8 mouse cellular contexts compared by ENCODE assay signal in genomic region chr9:114752863-114753484, GRCm38 (mm10). TPM values are rescaled to one million over a fixed set of nuclear protein-coding genes. Genes with fewer than 3 reads are reported as not detected.
DNase-seq lines count a peak whose midpoint lies in the region; ATAC-seq and TF ChIP-seq lines count a peak whose summit lies in the region.

No protein-coding gene starts in this region.

- peak overlapping the region; percentile 71 for H3K27ac ChIP-seq in forebrain, embryonic 15.5 days (replicated peaks)
- peak overlapping the region; percentile 57; the same call in 1 of the 2 replicates for H3K27ac ChIP-seq in neural tube, embryonic 14.5 days (ENCODE audit: low read depth, low read length)
- H3K27ac ChIP-seq in testis, adult 2 months (ENCODE audit: control insufficient read depth, insufficient read depth, low read depth, low read length) = no peak overlapping the region

- no peaks in the 10 kb centered on the region for H3K27me3 ChIP-seq in G1E (ENCODE audit: insufficient read depth, low read length)
- H3K27me3 ChIP-seq in forebrain, embryonic 15.5 days = no peaks in the 10 kb centered on the region
- no peaks in the 10 kb centered on the region for H3K27me3 ChIP-seq in neural tube, embryonic 14.5 days (ENCODE audit: control insufficient read depth, insufficient read depth, low read length)
- H3K27me3 ChIP-seq in testis, adult 2 months (ENCODE audit: control insufficient read depth, insufficient read depth, low read length) = no peaks in the 10 kb centered on the region

- intact Hi-C loops in heart, postnatal 25 days (cut with DNase I) = loop anchor here (5.0 kb wide), 3 partner anchors 44 to 204 kb away; no protein-coding TSS in a partner anchor

- H3K4me1 ChIP-seq in G1E (ENCODE audit: insufficient read depth, low read depth, low read length) = peaks cover 29% of the 10 kb centered on the region
- peaks cover 11% of the 10 kb centered on the region for H3K4me1 ChIP-seq in forebrain, embryonic 15.5 days
- H3K4me1 ChIP-seq in neural tube, embryonic 14.5 days (ENCODE audit: control insufficient read depth, insufficient read depth, low read length) = peaks cover 3% of the 10 kb centered on the region; the same call in 1 of the 2 replicates
- peaks cover 2% of the 10 kb centered on the region for H3K4me1 ChIP-seq in testis, adult 2 months (ENCODE audit: control insufficient read depth, insufficient read depth, low read length)

- peaks cover 84% of the 10 kb centered on the region for H3K36me3 ChIP-seq in G1E (replicated peaks)
- peaks cover 4% of the 10 kb centered on the region; the same call in 1 of the 2 replicates for H3K36me3 ChIP-seq in forebrain, embryonic 15.5 days
- H3K36me3 ChIP-seq in neural tube, embryonic 14.5 days (ENCODE audit: control insufficient read depth, insufficient read depth, low read length) = no peaks in the 10 kb centered on the region; the same call in 1 of the 2 replicates
- no peaks in the 10 kb centered on the region for H3K36me3 ChIP-seq in testis, adult 2 months (ENCODE audit: control insufficient read depth, insufficient read depth, low read length)

- H3K4me3 ChIP-seq in G1E (ENCODE audit: low read depth, low read length) = peak overlapping the region; percentile 74
- peak overlapping the region; percentile 53 for H3K4me3 ChIP-seq in forebrain, embryonic 15.5 days
- peak overlapping the region; percentile 35 for H3K4me3 ChIP-seq in neural tube, embryonic 14.5 days (ENCODE audit: low read depth, low read length)
- peak overlapping the region; percentile 76 for H3K4me3 ChIP-seq in testis, adult 2 months (ENCODE audit: control insufficient read depth, low read depth, low read length)

- WGBS in forebrain, embryonic 15.5 days = 3% methylated on average over 36 of the region's 36 CpGs
- 4% methylated on average over 35 of the region's 36 CpGs for WGBS in neural tube, embryonic 14.5 days

- ATAC-seq in G1E (ENCODE audit: extremely low read depth, insufficient number of reproducible peaks, low FRiP score, poor library complexity, severe bottlenecking) = peak; percentile 90
- peak; percentile 88 for ATAC-seq in forebrain, embryonic 15.5 days (replicated peaks)
- peak; percentile 93 for ATAC-seq in neural tube, embryonic 14.5 days (ENCODE audit: low read depth)

- H3K9ac ChIP-seq in forebrain, embryonic 15.5 days (replicated peaks) = peak overlapping the region; percentile 52
- H3K9ac ChIP-seq in neural tube, embryonic 14.5 days (replicated peaks; ENCODE audit: low read depth, low read length) = peak overlapping the region; percentile 50

- peak; percentile 89 for DNase-seq in G1E (ENCODE audit: low spot score)
- DNase-seq in cerebellum, adult 11-12 months = peak; percentile 86
- peak; percentile 83 for DNase-seq in heart, postnatal 25 days (ENCODE audit: low spot score)
- peak; percentile 85 to 90 for DNase-seq in layer of hippocampus, adult 18-20 months (ENCODE audit: low spot score in 2 of 2)
- peak; percentile 93 to 95 for DNase-seq in lung, adult 18-20 months

- TF ChIP-seq POLR2A in testis, adult 2 months (IDR thresholded peaks at IDR 0.05; ENCODE audit: control insufficient read depth, low read depth, low read length) = 0 out of 2 replicates have a peak, but pooled peaks have one; percentile 23

- H3K9me3 ChIP-seq in G1E (replicated peaks) = no peaks in the 10 kb centered on the region
- H3K9me3 ChIP-seq in forebrain, embryonic 15.5 days = no peaks in the 10 kb centered on the region
- H3K9me3 ChIP-seq in neural tube, embryonic 14.5 days (ENCODE audit: control insufficient read depth, low read length) = no peaks in the 10 kb centered on the region

- H3K4me2 ChIP-seq in forebrain, embryonic 15.5 days (replicated peaks) = peak overlapping the region; percentile 83
- H3K4me2 ChIP-seq in neural tube, embryonic 14.5 days (ENCODE audit: low read depth, low read length) = peak overlapping the region; percentile 59

- TF ChIP-seq CTCF in G1E (IDR thresholded peaks at IDR 0.05; ENCODE audit: low read depth, low read length) = peak; percentile 94
- peak; percentile 99 for TF ChIP-seq CTCF in testis, adult 2 months (IDR thresholded peaks at IDR 0.05; ENCODE audit: control insufficient read depth, insufficient read depth, insufficient replicate concordance, low read depth, low read length)

RNA-seq across cellular contexts. Expression of gene Cmtm6, which starts 22.1 kb away (rescaled TPM):
- 20.9 and 23.9 TPM in 2 replicates for total RNA-seq in G1E (2014; fragmentation: Nextera tagmentation)
- total RNA-seq in G1E (2017) = 41.4 and 42.5 TPM in 2 replicates
- polyA plus RNA-seq in G1E (2012) = 7.5 and 8.7 TPM in 2 replicates
- 24.7 and 26.5 TPM in 2 replicates for polyA plus RNA-seq in forebrain, embryonic 15.5 days (2015; fragmentation: Nextera tagmentation; extraction: Ambion mirVana)
- 10 to 100 TPM; 23.4 to 27.2 TPM for total RNA-seq in heart, postnatal 25 days (2021)
- 10 to 100 TPM; 20.4 to 21.1 TPM for total RNA-seq in layer of hippocampus, adult 18-20 months (2021)
- polyA plus RNA-seq in neural tube, embryonic 14.5 days (2014; fragmentation: Nextera tagmentation; extraction: Ambion mirVana) = 15.0 and 22.9 TPM in 2 replicates
- 19.5 and 25.9 TPM in 2 replicates for polyA plus RNA-seq in testis, adult 2 months (2012; rRNA removed)

RNA-seq across cellular contexts. Expression of gene Cmtm7, which starts 28.7 kb away (rescaled TPM):
- total RNA-seq in G1E (2014; fragmentation: Nextera tagmentation) (68.7 and 76.1 TPM in 2 replicates), G1E (2017) (233 and 329 TPM in 2 replicates)
- polyA plus RNA-seq in G1E (2012) = 196 and 229 TPM in 2 replicates
- polyA plus RNA-seq in forebrain, embryonic 15.5 days (2015; fragmentation: Nextera tagmentation; extraction: Ambion mirVana) = 15.2 and 18.1 TPM in 2 replicates
- 10 to 100 TPM; 14.0 to 14.1 TPM for total RNA-seq in heart, postnatal 25 days (2021)
- 1 to 10 TPM; 4.2 to 5.6 TPM for total RNA-seq in layer of hippocampus, adult 18-20 months (2021)
- polyA plus RNA-seq in neural tube, embryonic 14.5 days (2014; fragmentation: Nextera tagmentation; extraction: Ambion mirVana) = 5.4 and 9.7 TPM in 2 replicates
- polyA plus RNA-seq in testis, adult 2 months (2012; rRNA removed) = 6.8 and 10.1 TPM in 2 replicates

Comparison
In these comparisons a context has a peak if more than half of its experiments do, and no peak if none do; other contexts are left out.
1. RNA of gene Cmtm7, which starts 28.7 kb away (polyA plus RNA-seq): 196 to 229 TPM in G1E; 15.2 to 18.1 TPM in forebrain, embryonic 15.5 days, 6.8 to 10.1 TPM in testis, adult 2 months and 5.4 to 9.7 TPM in neural tube, embryonic 14.5 days; every median in the first group is over 10 times any median in the second.
2. Peak in every context shown above with its lines, with median percentiles within 50 percentile points of each other: ATAC-seq, DNase-seq and H3K4me3 ChIP-seq.